ENCODE assay signal across 31 mouse cellular contexts in the genomic region with DNA sequence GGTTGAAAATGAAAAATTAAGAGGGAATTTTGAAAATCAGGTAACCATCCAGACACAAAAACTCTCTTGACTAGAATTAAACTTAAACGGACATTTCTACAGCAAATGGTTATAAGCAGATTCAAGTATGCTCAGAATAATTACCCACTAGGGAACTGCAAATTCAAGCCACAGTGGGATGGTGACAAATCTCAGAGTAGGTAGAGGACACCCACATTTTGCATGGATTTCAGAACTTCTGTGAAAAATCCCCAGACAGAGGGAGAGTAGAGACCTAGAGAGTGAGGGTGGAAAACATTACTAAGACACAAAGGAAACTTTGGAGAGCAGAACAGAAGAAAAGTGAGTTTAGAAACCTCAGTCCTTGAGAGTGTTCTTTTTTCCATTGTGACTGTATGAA.
"Had no signal": no experiment of that assay in that cellular context is flagged by ENCODE, and none has a peak within 500 bp of the region (broad histone marks: within the 10 kb centered on the region; RNA-seq: fewer than 3 reads in every experiment).

No protein-coding gene starts in this region.

- ATAC-seq: liver, embryonic 12.5 days; liver, postnatal 0 days; lung, postnatal 0 days; midbrain, embryonic 13.5 days; midbrain, embryonic 15.5 days; midbrain, embryonic 16.5 days had no signal

- H3K4me2 ChIP-seq: limb, embryonic 12.5 days; limb, embryonic 13.5 days; limb, embryonic 15.5 days; liver, embryonic 11.5 days; liver, embryonic 12.5 days; liver, embryonic 13.5 days; liver, embryonic 15.5 days; lung, embryonic 14.5 days; lung, embryonic 15.5 days; midbrain, embryonic 11.5 days; midbrain, embryonic 12.5 days; midbrain, embryonic 13.5 days; midbrain, embryonic 15.5 days had no signal

- DNase-seq: left cerebral cortex, postnatal 4 days; liver; liver, embryonic 13.5 days; liver, postnatal 0 days; lung, adult 18-20 months; lung, adult 2 months; lung, embryonic 14.5 days; lung, postnatal 10 days; lung, postnatal 14 days; lung, postnatal 36 days; lung, postnatal 4 days; midbrain, embryonic 14.5 days had no signal

- H3K4me1 ChIP-seq: limb, embryonic 10.5 days; limb, embryonic 12.5 days; limb, embryonic 13.5 days; limb, embryonic 15.5 days; liver, embryonic 12.5 days; liver, embryonic 13.5 days; liver, embryonic 15.5 days; lung, embryonic 15.5 days; megakaryocyte, embryonic 14.5 days; midbrain, embryonic 12.5 days; midbrain, embryonic 13.5 days; midbrain, embryonic 15.5 days had no signal

- H3K27ac ChIP-seq: limb, embryonic 10.5 days; limb, embryonic 12.5 days; limb, embryonic 13.5 days; limb, embryonic 15.5 days; liver, embryonic 12.5 days; liver, embryonic 13.5 days; liver, embryonic 14.5 days; liver, embryonic 15.5 days; lung, embryonic 15.5 days; macrophage; midbrain, embryonic 10.5 days; midbrain, embryonic 12.5 days; midbrain, embryonic 13.5 days; midbrain, embryonic 15.5 days had no signal

- H3K27me3 ChIP-seq: limb, embryonic 12.5 days; limb, embryonic 13.5 days; limb, embryonic 15.5 days; liver, embryonic 12.5 days; liver, embryonic 13.5 days; liver, embryonic 15.5 days; lung, embryonic 15.5 days; megakaryocyte, embryonic 14.5 days; midbrain, embryonic 12.5 days; midbrain, embryonic 13.5 days; midbrain, embryonic 15.5 days had no signal

- H3K36me3 ChIP-seq: limb, embryonic 10.5 days; limb, embryonic 12.5 days; limb, embryonic 13.5 days; limb, embryonic 15.5 days; liver, embryonic 12.5 days; liver, embryonic 13.5 days; liver, embryonic 15.5 days; lung, embryonic 15.5 days; midbrain, embryonic 10.5 days; midbrain, embryonic 12.5 days; midbrain, embryonic 13.5 days; midbrain, embryonic 15.5 days had no signal

- H3K9me3 ChIP-seq: limb, embryonic 10.5 days; limb, embryonic 12.5 days; limb, embryonic 13.5 days; limb, embryonic 15.5 days; liver, embryonic 12.5 days; liver, embryonic 13.5 days; liver, embryonic 15.5 days; lung, embryonic 15.5 days; megakaryocyte, embryonic 14.5 days; midbrain, embryonic 12.5 days; midbrain, embryonic 13.5 days; midbrain, embryonic 15.5 days had no signal

- H3K9ac ChIP-seq: limb, embryonic 12.5 days; limb, embryonic 13.5 days; limb, embryonic 15.5 days; liver, embryonic 12.5 days; liver, embryonic 13.5 days; liver, embryonic 14.5 days; liver, embryonic 15.5 days; liver, postnatal 0 days; lung, embryonic 14.5 days; lung, embryonic 15.5 days; midbrain, embryonic 12.5 days; midbrain, embryonic 13.5 days; midbrain, embryonic 15.5 days had no signal

- H3K4me3 ChIP-seq: limb, embryonic 10.5 days; limb, embryonic 12.5 days; limb, embryonic 13.5 days; limb, embryonic 15.5 days; liver, embryonic 12.5 days; liver, embryonic 13.5 days; liver, embryonic 15.5 days; lung, embryonic 15.5 days; megakaryocyte, embryonic 14.5 days; midbrain, embryonic 10.5 days; midbrain, embryonic 12.5 days; midbrain, embryonic 13.5 days; midbrain, embryonic 15.5 days; myocyte had no signal
